Mouse (Mus musculus) urinary bladder, postnatal 4 days (tissue): ENCODE measurements around the gene Samd5.

Experiments used
- DNase-seq, 2 experiments: peaks; one replicate each; pipeline ENCODE4 v3.0.0; 2021 to 2022; ENCODE audit warnings: low spot score in 2 of 2

The Samd5 gene

DNA sequence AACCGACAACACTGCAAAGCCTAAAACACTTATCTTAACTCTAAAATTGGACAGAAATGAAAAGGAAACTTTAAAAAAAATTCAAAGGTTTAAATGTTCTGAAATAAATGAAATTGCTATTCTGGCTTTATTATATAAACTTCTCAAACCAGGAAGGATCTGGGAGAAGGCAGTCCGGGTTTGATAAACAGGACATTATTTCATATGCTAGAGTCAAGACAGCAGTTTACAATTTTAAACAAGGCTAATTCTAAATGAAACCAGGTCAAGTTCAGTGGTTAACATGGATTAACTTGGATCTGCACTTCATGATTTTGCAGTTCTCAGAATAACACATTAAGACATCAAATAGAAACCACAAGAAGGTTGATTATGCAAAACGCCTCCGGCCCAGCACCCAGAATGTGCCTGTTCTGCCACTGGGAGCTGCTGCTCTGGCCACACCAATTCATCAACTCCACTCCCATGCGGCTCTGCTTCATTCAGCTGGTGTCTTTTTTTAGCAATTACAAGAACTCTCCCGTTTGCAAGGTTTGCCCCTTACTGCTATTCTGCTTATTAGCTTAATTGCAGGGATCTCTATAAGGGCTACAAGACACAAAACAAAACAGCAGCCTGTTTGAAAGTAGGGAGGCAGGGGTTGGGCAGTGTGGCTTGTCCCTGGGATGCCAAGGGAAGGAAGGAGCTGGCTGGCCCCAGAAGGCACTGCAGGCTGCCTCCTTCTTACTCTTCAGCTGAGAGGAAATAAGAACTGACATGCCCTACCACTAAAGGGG lies 24.8 kb downstream of the Samd5 start:
- no peak for DNase-seq

DNA sequence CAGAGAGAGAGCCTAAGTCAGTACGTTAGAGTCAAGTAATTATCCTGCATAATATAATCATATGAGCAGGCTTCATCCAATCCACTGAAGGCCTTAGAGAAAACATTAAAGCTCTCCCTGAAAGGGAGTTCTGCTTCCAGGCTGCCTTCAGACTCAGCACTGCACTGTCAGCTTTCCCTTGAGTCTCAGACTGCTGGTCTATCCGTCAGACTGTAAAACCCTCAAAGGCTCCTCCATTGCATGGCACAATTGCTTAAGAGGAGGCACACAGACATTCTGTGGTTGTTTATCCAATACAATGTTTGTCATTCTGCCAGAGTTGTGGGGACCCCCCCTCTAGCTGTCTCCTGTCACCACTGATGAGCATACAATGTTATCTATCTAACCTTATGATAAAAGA lies 26.5 kb downstream of the Samd5 start:
- no peak for DNase-seq

DNA sequence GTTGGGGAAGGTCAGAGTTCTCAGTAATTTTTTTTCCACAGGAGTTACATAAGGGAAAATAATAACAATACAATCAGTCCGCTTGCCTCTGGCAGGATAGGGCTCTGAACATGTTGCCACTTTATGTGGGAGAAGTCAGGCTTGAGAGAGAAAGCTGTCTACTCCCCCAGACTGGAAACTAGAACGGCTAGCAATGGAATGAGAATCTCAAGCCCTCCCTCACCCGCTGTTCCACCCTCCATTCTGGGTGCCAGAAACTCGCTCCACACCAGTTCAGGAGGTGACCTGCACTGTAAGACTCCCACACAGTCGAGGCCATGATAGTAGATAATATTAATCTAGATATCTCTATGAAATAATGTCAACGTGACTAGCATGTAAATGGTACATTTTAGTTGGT lies 27.3 kb downstream of the Samd5 start:
- no peak for DNase-seq

DNA sequence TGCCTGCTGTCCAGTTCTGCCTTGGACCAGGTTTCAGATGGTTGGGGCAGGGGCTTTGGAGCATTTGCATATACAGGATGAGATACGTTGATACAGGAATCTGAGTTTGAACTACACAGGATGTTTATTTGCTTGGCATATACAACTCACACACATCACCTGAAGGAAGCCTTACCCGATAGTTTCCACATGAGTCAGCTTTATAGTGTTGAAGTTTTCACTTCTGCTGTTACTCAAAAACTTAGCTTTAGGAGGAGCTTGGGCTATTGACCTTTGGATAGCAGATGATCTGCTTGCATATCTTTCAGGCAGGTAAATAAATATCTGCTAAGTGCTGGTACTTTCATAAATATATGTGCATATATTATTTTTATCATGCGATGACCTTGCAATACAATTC lies 28.6 kb downstream of the Samd5 start:
- DNase-seq: no peak

DNA sequence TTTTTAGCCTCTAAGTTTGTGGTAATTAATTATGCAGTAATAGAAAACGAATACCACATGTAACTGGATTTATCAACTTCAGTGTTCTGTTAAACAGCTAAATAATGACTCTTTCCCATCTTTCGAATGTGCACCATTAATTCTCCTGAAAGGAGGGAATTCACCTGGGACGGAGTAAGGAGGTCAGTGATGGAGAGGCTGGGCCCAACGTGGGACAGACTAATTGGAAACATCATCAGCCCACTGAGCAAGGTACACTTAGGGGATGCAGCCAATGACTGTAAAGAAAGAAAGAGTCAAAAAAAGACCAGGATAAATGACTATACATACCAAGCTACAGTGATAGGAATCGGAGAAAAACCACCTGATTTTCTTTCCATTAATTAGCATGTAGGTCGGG lies 31.5 kb downstream of the Samd5 start:
- DNase-seq: no peak

DNA sequence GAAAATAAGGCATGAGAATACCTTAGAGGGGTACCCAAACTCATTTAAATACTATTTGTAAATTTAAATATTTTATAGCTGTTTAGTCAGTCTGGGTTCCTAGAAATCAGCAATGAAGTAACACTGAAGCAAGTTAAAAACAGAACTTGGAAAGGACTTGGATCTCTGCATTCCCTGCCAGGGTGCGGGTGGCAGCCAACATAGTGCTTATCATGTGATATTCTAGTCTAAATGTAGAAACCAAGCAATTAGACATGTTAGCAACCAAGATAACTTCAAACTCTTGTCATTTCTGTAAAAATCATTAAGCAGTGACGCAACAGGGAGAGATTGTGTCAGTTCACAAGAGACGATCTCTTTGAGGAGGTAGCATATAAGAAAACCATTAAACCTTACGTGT lies 32.9 kb downstream of the Samd5 start:
- DNase-seq: no peak

DNA sequence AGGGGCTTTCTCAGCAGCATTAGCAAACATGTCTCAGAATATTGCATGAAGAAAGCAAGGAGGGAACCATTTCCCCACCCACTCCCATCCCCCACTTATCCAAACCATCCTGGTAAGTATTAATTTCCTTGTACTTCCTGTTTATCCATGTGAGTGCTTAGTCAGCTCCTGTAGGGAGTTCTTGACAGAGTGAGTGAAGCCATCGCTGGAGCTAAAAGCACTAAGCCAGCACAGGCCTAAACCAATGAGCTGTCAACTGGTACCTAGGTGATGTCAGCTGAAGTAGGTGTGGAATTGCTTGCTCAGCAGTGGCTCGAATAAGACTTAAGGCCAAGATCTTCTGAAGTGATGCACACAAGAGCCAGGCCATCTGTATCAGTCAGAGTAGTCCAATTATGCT lies 34.3 kb downstream of the Samd5 start:
- DNase-seq: no peak

DNA sequence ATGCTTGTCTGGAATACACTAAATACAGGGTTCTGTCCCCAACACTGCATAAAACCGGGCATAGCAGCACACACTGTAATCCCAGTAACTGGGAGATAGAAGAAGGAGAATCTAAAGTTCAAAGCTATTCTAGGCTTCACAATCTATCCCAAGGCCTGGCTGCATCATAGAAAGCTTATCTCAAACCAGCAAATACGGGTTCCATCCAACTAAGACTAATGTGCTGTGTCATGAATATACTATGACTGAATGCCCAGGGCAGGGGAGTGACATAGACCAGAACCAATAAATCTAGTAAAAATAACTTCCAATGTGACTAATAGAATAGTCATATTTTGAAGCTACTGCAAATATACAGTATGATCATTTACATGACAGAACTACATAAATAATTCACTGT lies 35.0 kb downstream of the Samd5 start:
- DNase-seq: no peak

DNA sequence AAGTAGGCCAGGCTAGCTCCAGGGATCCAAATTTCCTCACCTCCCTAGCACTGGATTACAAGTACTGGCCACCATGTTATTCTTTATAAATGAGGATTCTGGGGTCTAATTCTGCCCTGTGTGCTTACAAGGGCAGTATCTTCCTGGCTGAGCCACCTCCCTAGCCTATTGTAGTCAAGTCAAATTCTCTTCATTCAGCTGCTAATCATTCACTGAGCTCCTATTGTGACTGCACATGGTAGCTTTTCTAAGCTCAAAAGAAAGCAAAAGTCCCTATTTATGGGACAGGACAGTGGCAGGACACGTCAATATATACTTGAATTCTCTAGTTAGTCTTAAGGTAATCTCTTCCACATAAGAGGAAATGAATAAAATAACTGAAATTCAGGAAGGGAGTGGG lies 49.7 kb downstream of the Samd5 start:
- DNase-seq: no peak

DNA sequence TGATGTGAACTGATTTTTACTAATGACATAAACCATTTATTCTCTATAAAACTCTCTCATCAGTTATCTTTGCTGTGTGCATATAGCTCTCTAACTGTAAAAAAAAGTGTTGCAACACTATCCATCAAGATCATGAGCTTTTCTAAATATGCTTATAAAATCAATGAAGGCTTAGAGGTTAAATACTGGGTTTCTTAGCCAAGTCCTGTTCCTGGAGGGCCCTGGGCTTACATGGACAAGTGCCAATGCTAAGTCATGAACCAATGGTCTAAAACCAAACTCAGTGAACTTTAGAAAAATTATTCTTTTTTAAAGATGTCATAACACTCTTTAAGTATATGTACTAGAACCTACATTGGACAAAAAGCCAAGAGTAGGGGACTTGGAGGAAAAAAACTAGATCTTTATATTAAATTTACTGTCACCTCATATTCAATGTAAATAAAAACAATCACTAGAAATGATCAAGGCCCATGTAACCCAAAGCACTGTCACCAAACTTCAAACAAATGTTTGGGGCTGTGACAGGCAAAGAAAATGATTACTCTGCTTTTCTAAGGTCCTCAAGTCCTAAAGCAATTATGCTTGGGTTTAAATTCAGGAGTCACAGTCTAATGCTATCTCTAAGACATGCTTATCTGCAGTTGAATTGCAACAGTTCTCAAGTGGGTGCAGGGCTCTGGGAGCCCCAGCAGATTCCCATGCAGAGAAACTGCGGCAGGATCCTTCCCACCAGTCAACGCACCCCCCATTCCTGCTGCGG lies 52.9 kb downstream of the Samd5 start:
- DNase-seq: no peak

DNA sequence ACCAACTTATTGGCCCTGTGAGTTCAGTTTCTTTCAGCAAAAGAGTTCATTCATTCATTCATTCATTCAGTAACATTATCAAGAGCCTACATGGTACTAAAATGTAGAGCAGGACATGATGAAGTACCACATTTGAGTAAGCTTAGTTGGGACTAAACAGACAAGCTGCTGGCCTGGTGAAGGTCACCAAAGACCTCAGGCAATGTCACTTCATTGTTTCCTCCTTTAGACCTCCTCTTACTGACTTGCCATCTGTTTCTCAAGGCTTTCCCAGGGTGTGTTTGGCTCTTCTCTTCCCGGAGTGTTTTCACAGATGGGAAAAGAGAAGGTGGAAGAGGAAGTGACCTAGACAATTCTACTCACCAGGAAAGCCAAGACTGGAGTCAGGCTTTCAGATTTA lies 54.0 kb downstream of the Samd5 start:
- DNase-seq: no peak

DNA sequence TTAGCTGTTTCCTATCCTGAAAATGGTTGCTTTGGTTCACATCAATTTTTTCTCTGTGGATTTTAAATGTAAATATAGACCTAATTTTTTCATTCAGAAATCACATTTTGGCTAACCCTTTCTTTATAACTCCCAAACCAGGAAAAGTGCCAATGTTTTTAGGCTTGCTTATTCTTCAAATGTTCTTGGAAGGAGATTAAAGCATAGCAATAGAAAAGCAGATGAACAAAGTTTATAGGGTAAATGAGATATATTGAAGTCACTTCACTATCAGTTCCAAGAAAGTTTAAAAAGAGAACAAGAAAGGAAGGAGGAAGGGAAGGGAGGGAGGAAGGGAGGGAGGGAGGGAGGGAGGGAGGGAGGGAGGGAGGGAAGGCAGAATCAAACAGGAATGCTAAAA lies 60.0 kb downstream of the Samd5 start:
- DNase-seq: no peak

DNA sequence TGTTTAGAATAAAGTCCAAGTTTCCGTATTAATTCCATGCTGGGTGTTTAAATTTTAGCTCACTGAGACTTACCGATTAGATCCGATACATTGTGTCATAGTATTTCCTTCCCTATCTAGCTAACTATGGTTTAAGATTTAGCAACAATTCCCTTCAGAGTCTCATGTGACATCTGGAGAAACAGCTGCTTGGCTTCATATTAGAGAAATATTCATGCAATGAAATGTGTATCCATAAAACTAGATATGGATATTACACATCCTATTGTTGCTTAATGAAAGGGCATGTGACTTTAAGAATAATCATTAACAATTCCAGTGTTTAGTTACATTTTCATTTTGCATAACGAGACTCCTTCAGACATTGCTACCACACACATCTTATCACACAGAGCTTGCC lies 66.2 kb downstream of the Samd5 start:
- DNase-seq: no peak

DNA sequence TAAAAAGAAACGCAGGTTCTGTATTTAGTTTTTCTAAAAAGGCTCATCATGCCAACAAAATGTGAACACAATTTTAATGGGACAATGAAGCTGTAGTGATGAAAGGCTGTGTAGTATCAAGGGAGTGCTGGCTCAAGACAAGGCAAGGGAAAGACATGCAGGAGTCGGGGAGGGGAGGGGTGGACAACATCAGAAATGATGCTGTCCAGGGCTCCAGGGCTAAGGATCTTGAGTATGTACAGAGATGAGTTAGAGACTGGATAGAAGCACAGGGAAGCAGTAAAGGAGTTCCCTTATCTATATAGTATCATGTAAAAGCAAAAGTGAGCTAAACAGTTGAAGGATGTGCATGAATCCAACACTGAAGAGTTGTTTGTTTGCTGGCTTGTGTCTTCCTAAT lies 67.9 kb downstream of the Samd5 start:
- DNase-seq: no peak

DNA sequence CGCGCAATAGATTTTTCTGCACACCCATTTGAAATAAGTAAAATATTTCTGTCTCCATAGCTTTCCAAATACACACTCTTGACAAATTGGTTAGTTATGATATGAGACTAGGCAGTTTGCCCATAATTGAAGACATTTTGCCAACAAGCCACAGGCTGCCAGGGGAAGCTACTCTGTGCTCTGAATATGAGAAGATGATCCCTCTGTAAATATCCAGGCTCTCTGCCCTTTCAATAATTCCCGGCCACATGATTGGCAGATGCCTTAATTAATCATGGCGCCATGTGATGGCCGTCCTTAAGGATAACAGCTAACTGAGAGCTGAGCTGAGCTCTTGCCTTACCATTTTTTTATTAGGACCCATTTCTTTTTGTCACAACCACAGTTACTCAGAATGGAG lies 69.4 kb downstream of the Samd5 start:
- no peak for DNase-seq

DNA sequence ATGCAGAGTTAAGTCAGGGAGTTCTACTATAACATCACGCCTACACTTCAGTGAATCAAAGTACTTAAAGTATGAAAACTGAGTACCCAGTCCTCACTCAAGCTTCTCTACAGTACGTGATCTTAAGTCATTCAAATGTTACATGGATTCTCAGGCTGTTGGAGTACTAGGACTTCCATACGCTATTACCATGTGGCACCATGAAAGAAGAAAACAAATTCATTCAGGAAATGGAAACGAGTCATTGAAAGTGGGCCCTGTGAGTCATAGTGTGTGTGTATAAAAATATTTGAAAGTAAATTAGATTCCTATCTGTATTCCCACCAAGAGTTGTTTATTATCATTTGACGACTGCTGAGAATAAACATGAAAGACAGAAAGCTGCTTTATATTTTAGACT lies 71.7 kb downstream of the Samd5 start:
- DNase-seq: no peak

DNA sequence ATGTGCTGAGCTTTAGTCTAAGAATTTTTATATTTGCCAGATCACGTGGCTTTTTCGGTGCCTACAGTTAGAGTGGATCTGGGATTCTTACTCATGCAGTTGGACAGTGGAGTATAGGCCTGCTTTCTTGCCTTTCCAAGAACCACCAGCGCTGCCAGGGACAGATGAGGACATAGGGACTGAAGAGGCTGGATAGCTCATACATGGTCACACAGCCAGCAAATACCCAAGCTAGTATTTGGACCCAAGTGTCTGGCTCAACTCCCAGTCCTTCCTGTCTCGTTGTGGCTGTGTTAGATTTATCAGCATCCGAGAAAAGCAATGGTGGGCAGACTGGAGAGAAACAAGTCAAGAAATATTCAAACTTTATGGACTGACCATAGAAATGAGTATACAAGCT lies 72.2 kb downstream of the Samd5 start:
- no peak for DNase-seq

DNA sequence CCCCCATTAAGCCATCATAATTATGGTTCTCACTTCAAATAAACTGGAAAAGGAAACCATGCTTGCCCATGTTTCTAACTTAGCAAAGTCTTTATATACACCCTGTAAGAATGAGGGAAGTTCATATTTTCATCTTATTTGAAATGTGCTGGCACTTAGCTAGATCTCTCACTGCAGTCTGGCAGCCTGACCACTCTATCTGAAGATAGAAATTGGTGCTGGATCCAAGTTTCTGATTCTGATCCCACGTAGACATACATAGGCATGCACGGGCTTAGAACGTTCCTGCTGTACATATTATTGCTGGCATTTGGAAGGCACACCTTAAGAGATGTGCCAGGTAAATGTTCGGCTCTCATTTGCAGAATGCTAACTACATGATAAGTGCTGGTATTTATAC lies 72.6 kb downstream of the Samd5 start:
- no peak for DNase-seq

DNA sequence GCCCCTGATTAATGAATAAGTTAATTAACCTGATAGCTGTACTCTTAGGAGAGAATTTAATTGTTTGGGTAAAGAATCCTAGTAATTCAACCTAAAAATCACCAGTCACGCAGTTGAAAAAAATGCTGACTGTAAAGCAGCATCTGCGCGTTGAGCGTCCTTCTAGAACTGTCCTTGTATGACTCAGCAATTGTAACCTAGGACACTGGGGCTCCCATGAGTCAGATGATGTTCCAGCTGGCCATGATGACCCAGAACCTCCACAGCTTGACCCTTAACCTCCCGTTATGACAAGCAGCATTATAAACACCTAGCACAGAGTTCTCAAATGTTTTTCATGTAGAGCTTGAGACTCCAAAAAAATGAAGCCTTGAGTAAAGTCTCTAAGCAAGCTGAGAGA lies 78.8 kb downstream of the Samd5 start:
- no peak for DNase-seq

DNA sequence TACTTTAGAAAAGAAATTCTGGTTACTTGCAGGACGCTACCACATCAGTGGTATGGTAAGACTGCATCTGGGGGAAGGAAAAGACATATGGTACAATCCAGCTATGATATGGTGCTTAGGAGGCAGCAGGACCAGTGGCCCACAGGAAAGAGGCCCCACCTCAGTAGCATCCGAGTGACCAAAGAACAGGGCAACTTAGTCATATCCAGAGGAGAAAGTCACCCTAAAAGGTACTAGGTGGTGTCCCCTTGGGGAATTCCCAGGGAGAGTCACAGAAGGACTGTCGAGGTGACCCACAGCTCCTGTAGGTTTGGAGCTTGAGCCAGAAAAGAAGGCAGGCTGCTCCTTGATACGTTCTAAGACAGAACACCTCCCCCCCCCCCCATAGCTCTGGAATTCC lies 80.3 kb downstream of the Samd5 start:
- DNase-seq: no peak

DNA sequence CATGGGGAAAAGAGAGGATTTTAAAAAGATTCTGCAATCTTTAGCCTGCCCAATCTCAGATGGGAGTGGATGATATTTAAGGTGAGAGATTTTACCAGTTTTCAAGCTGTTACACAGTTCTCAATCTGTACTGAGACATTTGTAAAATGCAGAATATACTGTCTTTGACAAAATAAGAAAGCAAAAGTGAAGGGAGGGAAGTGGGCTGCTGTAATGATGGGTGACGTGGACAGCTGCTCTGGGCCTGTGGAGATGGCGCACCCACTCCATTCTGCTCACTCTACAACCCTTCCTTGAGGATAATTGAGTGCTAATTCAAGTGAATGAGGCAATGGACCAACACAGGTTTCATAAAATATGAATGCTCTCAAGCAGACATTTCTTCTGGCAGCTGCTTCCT lies 84.4 kb downstream of the Samd5 start:
- no peak for DNase-seq

DNA sequence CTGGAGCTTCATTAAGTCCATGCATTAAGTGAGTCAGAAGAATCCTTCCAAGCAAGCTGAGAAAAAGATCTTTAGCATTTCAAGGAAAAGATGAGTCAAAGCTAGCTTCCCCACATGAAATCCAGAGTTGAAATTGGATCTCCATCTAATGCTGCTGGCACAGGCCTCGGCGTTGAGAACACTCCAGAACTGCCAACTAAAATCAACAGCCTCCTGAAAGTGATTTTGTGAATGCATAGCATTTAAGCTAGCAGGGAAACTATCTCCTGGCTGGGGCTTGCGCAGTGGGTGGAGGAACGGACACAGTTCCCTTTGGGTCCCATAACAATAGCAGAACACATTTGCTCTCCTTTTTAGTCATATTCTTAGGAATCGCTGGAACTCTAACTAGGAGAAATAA lies 88.7 kb downstream of the Samd5 start:
- no peak for DNase-seq

DNA sequence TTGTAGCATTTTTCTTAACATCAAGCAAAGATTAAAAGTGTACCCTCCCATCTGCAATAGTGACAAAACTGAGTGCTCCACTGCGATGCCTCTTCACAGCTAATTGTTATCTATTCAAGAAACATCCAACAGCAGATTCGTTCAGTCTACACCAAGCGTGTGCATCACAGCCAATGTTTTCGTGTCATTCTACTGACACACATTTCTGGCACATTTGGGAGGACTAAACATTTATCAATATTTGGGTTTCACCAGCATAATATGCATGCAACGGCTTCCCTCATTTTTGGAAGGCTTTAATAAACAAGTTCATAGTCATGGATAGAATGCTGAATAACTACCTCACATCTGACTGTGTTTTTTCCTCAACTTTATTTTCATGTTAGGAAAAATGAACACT lies 95.6 kb downstream of the Samd5 start:
- DNase-seq: no peak

DNA sequence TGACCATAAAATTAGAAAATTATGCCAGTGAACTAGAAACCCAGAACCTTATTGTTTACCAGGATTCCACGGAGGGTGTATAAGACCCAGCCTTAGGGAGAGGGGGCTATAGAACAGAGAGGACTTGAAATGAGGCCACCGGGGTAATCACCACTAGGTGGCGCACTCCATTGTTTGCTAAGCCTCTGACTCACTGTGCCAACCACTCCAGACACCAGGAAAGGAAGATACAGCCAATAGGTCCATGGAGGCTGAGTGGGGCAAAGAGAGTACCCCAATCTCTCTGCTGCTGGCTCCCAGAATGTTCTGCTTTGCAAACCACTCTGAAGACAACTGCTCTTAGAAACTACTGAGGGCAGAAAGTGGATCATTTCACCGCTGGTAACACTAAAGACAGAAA lies 99.4 kb downstream of the Samd5 start:
- peak in 1 of 2 experiments; percentile 65 for DNase-seq
